Mouse (Mus musculus): ENCODE measurements around the gene Zbtb2.
"Not testable (repeated sequence)": the region's sequence is repeated elsewhere in the genome, so short reads cannot be mapped to it uniquely, and the experiment has no call there.

The Zbtb2 gene

GRCm38 (mm10) chr10:4387701-4388383, at the start of gene Zbtb2:
Zbtb2 (minus strand) TSS chr10:4388108.
- peak; percentile 66 for DNase-seq

GRCm38 (mm10) chr10:4435416-4435815, 47.5 kb upstream of the Zbtb2 start:
- no peak for DNase-seq

- not testable (repeated sequence) for DNase-seq
Observed at GRCm38 (mm10) chr10:4433871-4434270, 46.0 kb upstream of the Zbtb2 start.

DNA sequence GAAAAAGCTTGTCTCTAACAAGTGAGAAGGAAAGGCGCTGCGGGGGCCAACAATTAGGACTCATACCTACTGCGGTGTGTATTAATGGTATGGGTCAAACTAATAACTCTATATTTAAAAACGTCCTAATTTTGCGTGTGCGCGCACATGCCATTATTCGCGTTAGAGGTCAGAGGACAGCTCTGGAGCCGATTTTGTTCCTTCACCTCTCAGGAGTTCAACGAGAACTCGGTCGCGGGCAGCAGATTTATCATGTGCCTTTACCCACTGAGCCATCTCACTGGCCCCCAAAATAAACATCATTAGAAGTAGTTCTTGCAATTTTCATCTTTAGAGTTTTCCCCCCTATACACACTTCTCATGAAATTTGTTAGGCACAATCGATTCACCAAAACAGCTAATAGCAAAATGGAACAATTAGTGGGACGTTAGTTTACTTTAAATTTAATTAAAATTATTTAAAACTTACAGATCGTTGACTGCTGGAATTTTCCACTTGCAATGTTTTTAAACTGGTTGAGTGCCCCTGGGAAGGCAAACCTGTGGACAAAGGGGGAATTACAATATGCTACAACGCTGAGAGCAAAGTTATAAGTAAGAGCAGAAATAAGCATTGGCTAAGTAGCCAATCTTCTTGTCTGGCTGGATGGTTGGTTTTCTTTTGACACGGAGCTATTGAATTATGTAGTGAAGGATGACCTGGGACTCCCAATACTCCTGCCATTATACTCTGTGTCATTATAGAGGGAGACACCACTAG, 45.3 kb upstream of the Zbtb2 start:
- no peak for DNase-seq

DNA sequence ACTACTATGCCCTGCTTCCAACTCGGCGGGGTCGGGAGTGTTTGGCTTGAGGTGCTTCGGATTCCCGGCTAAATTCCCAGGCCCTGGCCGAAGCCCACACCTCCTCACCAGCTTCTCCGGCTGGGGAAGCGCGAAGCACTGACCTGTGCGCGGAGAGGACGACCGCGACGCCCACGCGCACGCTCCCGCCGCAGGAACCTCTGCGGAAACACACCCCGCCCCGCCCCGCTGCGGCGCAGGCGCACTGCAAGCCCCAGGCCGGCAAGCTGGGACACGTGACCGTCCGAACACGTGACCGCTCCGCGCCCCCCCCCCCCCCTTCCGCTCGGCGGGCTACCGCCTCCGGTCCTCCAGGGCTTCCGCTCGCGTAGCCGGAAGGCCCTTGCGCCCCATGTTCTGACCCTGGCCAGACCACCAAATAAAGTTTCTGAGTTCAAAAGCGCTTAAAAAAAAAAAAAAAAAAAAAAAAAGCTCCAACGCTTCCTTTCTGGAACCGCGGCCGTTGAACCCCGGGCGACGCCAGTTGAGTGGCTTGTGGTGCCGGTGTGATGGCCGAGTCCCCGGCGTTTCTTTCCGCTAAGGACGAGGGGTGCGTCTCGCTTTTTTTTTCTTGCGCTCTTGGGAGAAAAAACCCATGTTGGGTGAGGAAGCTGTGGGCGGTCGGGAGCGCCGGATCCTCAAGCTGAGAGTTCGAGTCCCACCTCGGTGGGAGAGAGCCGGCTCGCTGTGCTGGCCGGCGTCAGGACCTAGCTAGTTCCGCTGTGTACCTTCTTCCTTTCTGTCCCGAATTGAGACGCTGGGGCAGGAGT, 44.4 kb upstream of the Zbtb2 start, which contains the start of the genes Rmnd1 and Armt1:
Gene Rmnd1, minus strand, starts transcription at position 266 of the 809 bp plus-strand sequence.
Gene Armt1, plus strand, starts transcription at position 345 of the 809 bp plus-strand sequence.
- peak; percentile 95 for DNase-seq

GRCm38 (mm10) chr10:4431746-4432122, 43.8 kb upstream of the Zbtb2 start:
- DNase-seq: no peak

DNA sequence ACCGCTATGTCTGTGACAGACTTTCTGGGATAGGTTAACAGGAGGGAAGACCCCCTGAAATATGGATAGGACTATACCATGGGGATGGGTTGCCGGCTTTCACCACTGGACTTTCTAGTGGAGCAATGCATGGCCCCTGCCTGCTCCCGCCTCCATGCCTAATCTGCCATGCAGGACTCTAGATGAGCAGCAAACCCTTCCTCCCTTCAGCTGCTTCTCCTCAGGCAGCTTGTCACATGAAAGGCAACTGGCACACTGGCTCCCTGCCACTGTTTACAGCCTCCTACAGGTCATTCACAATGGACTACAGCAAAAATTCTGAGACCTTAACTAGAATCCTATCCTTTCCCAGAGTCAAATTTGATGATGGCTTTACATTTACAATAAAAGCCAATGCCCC, 42.9 kb upstream of the Zbtb2 start:
- no peak for DNase-seq

- DNase-seq: no peak
Observed at GRCm38 (mm10) chr10:4430399-4430798, 42.5 kb upstream of the Zbtb2 start.

DNA sequence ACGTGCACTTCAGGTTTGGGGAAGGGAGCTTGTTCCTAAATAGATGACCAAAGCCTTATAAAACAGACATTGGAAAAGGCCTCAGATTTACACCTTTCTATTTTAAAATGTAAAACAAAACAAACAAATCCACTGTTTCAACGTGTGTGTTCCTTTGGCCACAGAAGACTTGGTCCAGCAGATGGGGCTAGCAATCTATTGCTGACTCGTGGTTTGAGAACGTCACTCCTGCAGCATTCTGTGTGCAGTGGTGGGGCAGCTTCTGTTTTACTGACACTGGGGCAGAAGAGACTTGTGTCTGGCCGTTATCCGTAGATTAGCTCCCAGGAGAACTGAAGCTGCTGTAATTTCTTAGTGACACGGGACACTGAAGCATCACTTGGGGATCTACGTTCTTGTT, 37.3 kb upstream of the Zbtb2 start:
- no peak for DNase-seq

DNA sequence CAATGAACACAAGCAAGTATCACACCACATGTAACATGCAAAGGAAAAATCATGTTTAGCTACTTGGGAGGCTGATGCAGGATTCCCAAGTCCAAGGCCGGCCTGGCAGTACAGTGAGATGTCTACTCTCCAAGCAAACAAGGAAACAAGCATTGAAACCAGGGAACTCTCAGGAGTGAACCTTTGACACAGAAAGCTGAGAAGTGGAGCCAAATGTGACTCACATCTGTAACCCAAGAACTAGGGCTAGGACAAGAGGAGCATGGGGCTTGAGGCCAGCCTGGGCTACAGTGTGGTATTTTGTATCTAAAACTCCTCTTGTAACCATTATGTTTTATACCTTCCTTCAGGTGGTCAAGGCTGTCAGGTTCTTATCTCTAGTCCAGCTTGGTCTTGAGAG, 19.3 kb upstream of the Zbtb2 start:
- no peak for DNase-seq

- DNase-seq: no peak
Observed at GRCm38 (mm10) chr10:4405511-4405910, 17.6 kb upstream of the Zbtb2 start.

DNA sequence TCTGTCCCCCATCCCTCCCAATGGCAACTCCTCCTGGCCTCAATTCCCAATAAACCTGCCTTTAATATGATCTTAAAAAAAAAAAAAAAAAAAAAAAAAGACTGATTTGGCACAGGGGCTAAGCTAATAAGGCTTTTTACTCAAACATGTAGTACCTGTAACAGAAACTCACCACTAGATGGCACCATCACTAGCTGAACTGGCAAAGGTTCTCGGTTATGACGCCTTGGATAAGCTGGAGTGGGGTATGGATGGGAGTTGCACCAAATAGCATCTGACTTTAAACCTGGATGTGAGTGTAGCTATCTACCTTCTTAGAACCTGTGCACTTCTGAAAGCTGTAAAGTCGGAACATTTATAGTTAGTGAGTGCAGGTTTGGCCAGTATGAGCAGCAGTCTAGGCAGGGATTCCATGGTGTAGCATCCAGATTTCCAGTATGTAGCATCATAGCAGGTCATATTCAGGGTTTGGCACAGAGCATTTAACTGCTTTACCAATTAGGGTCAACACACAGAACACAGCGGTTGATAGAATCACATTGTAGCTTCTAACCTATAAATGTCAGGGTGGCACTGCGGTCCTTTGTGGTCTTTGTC, 17.1 kb upstream of the Zbtb2 start:
- peak; percentile 20 for DNase-seq

DNA sequence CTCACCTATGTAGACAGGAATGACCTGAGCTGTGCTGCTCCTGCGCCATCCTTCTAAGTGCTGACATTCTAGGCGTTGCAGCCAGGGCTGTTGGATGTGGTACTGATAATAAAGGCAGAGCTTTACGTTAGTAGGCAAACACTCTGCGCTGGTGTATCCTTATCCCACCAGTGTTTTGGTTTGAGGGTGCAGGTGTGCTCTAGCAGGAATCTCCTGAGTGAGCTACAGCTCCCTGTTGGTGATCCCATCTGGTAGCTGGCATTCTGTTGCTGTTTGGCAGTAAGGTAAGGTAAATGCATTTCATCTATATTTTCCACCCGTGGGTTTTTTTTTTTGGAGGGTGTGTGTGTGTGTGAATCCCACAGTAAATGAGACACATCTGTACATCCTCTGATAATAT, 10.2 kb upstream of the Zbtb2 start:
- no peak for DNase-seq

- DNase-seq: no peak
Observed at GRCm38 (mm10) chr10:4395321-4395720, 7.4 kb upstream of the Zbtb2 start.

DNA sequence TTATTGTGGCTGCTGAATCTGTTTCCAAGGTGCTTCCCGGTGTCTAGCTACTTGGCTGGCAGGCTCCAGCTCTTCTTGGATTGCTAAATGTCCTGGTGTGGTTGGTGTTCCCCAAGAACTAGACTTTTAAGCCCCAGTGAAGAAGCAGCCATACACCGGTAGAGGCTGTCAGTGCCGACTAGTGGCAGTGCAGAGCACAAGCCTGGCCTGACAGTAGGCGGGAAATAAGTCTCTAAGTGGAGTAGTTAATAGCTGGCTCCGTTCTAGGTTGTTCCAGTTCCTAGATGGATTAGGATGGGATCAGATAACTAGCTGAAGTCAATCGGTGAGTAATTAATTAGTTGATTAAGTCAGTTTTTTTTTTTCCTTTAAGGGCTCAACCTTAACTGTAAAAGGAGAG, 3.9 kb upstream of the Zbtb2 start:
- DNase-seq: no peak

DNA sequence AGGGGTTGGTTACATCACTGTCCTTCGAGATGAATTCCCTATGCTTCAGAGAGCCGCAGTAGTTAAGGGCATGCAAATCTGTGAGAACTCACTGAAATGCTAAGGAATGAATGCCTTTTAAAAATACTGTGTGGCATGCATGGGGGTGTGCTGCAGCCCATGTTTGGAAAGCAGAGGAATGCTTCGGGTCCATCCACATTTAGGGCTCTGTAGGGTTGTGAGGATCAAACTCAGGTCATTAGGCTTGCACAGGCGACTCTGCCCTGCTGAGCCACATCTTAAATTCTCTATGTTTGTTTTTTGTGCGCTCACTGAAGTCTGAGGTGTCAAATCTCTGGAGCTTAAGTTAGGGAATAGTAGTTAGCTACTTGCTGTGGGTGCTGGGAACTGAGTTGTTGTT, 3.2 kb upstream of the Zbtb2 start:
- no peak for DNase-seq

GRCm38 (mm10) chr10:4390550-4390949, 2.6 kb upstream of the Zbtb2 start:
- no peak for DNase-seq

- no peak for DNase-seq
Observed at GRCm38 (mm10) chr10:4389461-4390112, 1.7 kb upstream of the Zbtb2 start.

DNA sequence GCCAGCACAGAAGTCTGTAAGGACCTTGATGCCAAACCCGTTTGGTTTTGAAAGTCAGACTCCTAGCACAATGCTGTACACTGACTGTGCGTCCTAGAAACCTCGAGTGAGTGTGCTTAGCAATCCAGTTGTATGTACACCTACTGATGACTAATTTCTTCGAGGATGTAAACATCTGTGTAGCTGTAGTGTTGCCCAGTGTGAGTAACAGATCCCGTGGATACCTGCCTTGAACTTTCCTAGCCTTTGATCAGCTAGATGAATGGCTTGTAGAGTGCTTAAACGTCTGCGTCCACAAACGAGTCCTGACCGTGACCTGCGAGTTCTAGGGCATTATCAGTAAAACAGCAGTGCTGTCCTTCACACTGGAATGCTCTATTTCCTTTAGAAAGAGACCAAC, 1.1 kb upstream of the Zbtb2 start:
- DNase-seq: no peak

GRCm38 (mm10) chr10:4388384-4388745, 457 bp upstream of the Zbtb2 start:
- peak; percentile 14 for DNase-seq

DNA sequence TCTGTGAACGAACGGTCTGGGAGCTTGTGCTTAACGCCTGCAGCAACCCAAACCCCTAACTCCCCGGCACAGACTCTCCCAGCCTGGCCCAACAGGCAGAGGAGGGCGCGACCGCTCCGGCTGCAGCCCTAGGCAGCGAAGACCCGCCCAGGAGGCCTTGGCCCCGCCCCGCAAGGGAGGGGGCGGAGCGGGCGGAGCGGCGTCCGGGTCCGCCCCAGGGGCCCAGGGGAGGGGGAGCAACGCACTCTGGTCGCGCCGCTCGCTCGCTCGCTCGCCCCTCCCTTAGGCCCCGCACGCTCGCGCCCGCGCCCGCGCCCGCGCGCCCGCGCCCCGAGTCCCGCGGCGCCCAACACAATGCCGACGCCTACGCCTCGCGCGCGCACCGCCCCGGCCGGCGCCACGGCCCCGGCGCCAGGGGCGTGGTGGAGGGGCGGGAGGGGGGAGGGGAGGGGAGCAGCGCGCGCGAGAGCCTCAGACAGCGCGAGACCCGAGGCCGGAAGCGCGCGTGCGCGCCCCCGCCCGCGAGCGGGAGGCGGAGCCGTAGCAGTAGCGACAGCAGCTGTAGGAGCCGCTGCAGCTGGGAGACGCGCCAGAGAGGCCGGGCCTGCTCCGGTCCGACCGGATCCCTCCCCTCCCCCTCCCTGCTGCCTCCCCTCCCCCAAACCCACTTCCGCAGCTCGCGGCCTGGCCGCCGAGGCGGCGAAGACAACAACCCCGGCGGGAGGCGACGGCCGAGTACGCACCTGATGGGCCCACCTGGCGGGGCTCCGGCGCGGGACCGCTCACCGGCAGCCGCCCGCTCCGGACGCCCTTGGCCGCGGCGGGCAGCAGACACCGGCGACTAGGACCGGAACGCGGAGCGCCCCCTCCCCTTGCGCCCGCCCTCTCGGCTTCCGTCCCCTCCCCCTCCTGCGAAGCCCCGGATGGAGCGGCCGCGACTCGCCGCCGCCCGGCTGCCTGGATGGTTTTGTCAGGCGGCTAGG, 1.0 kb downstream of the Zbtb2 start:
- DNase-seq: peak; percentile 93

Measured in right cerebral cortex, postnatal 25 days (tissue).